Mouse (Mus musculus) large intestine, adult 2 months (tissue): ENCODE data around the gene Gcc2. TPM values are rescaled to one million over a fixed set of nuclear protein-coding genes. Genes with fewer than 3 reads are reported as not detected.
A peak's percentile ranks its signal among the peaks of the same experiment; 100 is the strongest.
"Not testable (repeated sequence)": the region's sequence is repeated elsewhere in the genome, so short reads cannot be mapped to it uniquely, and the experiment has no call there.

Source experiments
- DNase-seq: peaks from one replicate; pipeline ENCODE4 v3.0.0-alpha.2; 2012; ENCODE audit warnings: low read depth, low spot score
- WGBS: fragments of 180-500 bp; shearing (Covaris S2); methylation state at CpG from one replicate; pipeline ENCODE4 v1.1.7; 2018; 5-methylcytosine and 5-hydroxymethylcytosine counted together
- polyA plus RNA-seq: library from polyadenylated mRNA; depleted of rRNA; stranded (reverse); fragments of >200 nt; gene quantifications from 2 replicates; pipeline ENCODE4 v1.2.3, GENCODE M21; 2012

Gcc2 gene
- polyA plus RNA-seq, 1 experiment: 20.6 TPM

DNA sequence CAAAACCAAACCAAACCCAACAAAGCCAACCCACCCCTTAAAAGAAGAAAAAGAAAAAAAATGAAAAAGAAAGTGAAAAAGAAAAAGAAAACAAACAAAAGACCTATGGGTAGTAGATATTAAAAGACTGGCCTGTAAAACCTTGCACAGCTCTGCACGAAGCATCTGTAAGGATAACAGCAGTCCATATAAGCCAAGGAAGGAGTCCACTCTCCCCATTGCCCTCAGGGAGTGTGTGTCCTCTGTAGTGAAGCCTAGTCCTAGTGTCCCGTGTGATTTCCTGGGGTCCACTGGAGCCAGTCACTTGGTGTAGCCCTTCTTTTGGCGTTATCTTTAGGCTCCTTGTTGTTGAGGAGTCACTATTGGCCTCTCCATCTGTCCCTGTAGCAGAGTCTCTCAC lies 25.3 kb upstream of the Gcc2 start:
- WGBS: 55% methylated on average over 3 of the region's 3 CpGs
- not testable (repeated sequence) for DNase-seq

DNA sequence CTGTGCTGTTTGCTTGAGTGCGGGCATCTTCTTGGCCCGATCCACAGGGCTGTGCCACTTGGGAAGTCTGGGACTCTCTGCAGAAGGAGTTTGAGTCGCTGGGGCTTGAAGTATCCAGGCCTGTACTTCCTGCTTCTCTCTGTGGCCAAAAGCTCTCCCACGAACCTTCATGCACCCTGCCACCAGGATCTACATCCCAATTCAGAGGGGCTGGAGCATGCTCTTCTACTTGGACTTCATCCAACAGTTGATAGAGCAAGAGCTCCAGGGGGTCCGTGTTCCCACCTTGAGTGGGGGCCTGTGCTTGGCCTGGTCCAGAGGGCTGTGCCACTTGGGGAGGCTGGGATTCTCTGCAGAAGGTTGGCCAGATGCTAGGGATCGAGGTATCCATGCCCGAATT lies 24.2 kb upstream of the Gcc2 start:
- WGBS: 81% methylated on average over 5 of the region's 7 CpGs
- not testable (repeated sequence) for DNase-seq

DNA sequence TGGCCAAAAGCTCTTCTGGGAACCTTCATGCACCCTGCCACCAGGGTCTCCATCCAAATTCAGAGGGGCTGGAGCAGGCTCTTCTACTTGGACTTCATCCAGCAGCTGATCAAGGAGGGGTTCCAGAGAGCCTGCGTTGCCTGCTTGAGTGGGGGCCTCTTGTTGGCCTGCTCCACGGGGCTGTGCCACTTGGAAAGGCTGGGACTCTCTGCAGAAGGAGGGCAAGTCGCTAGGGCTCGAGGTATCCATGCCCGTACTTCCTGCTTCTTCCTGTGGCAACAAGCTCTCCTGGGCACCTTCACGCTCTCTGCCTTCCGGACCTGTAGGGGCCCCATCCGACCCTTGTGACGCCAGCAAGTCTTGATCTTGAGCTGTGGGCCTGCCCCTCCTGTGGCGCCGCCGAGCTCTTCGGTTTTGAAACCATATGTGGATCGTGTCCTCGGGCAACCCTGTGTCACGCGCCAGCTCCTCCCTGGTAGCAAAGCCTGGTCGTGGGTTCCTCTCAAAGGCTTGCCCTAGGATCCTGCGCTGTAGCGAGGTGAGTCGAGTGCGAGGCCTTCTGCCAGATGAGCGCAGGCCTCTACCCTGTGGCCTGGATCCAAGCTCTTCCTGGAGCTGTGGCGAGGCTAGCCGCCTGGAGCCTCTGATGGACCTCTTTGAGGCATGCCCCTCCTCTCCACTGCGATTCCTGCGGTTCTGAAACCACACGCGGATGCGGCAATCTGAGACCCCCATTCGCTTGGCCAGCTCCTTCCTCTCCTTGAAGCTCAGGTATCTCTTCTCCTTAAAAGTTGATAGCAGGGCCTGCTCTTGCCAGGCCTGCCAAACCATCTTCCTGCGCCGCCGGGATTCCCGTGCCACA lies 23.3 kb upstream of the Gcc2 start:
- WGBS: 89% methylated on average over 35 of the region's 35 CpGs
- not testable (repeated sequence) for DNase-seq

DNA sequence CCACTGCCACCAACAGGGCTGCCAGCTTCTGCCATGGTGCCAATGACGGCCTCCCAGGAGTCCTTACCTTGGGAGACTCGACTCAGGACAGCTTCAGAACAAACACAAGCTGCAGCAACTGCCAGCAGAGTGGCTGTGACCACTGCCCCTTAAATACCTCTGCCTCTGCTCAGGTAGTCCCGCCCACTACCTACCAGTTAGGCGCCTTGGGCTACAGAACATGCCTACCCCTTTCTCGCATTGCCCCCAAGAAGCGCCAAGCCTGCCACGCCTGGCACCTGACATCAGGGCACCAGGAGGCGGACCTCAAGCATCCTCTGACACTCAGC lies 22.7 kb upstream of the Gcc2 start, which contains the start of gene Duxf3:
Gene Duxf3, minus strand, starts transcription at position 35 of the 329 bp plus-strand sequence.
- DNase-seq: not testable (repeated sequence)

DNA sequence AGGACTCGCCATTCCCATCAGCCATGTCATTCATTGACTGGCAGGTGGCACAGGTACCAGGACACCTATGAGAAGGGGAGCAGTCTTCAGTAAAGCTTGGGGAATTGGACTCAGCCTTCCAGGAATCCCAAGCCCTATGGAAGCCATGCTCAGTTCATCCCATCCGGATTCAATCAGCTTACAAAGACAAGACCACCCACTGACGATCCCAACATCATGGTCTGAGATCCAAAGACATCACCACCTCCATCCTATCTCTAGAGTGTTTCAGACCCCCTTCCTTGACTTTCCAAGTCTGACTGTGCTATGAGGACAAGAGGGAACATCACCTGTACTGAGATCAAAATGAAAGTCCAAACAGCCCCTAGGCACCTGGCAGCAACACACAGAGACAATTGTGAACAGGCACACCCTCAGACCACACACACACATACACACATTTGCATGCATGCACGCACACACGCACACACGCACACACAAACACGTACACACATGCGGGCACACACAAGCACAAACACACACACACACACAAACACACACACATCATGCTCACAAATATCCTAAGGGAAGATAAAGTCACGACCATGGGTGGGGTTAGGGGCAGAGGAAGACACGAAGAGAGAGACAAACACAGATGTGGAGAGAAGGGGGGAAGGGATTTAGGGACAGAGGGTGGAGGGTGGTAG lies 22.1 kb upstream of the Gcc2 start:
- not testable (repeated sequence) for DNase-seq
- WGBS: 77% methylated on average over 10 of the region's 10 CpGs

More for the DNA sequence above, 22.7 kb upstream of the Gcc2 start, which contains the start of gene Duxf3:
- WGBS: 75% methylated on average over 6 of the region's 8 CpGs

DNA sequence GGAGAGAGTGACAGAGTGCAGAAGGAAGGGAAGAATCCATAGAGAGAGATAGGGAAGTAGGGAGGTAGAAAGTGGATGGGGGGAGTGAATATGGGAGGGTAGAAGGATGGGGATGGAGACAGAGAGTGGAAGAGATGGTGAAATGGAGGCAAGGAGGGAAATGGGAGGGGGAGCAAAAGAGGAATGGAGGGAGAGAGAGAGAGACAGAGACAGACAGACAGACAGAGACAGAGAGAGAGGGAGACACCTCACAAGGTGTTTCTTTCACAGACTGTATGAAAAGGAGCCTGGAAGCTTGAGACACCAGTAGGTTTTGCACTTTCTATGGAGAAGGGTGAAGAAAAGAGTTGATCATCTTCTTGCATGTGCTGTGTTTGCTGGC lies 21.6 kb upstream of the Gcc2 start:
- not testable (repeated sequence) for DNase-seq

DNA sequence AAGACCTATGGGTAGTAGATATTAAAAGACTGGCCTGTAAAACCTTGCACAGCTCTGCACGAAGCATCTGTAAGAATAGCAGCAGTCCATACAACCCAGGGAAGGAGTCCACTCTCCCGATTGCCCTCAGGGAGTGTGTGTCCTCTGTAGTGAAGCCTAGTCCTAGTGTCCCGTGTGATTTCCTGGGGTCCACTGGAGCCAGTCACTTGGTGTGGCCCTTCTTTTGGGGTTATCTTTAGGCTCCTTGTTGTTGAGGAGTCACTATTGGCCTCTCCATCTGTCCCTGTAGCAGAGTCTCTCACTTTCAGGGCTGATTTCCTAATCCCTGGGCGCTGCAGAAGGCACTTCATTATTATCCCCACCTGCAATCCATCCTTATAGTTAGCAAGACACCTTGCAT lies 20.3 kb upstream of the Gcc2 start:
- 85% methylated on average over 4 of the region's 4 CpGs for WGBS
- DNase-seq: not testable (repeated sequence)

DNA sequence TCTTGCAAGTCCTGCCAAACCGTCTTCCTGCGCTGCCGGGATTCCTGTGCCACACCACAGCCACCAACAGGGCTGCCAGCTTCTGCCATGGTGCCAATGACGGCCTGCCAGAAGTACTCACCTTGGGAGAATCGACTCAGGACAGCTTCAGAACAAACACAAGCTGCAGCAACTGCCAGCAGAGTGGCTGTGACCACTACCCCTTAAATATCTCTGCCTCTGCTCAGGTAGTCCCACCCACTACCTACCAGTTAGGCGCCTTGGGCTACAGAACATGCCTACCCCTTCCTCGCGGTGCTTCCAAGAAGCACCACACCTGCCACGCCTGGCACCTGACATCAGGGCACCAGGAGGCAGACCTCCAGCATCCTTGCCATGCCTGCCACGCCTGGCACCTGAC lies 18.7 kb upstream of the Gcc2 start, which contains the start of gene Gm4981:
Gene Gm4981, minus strand, starts transcription at position 89 of the 400 bp plus-strand sequence.
- DNase-seq: no peak
- WGBS: 87% methylated on average over 10 of the region's 10 CpGs

DNA sequence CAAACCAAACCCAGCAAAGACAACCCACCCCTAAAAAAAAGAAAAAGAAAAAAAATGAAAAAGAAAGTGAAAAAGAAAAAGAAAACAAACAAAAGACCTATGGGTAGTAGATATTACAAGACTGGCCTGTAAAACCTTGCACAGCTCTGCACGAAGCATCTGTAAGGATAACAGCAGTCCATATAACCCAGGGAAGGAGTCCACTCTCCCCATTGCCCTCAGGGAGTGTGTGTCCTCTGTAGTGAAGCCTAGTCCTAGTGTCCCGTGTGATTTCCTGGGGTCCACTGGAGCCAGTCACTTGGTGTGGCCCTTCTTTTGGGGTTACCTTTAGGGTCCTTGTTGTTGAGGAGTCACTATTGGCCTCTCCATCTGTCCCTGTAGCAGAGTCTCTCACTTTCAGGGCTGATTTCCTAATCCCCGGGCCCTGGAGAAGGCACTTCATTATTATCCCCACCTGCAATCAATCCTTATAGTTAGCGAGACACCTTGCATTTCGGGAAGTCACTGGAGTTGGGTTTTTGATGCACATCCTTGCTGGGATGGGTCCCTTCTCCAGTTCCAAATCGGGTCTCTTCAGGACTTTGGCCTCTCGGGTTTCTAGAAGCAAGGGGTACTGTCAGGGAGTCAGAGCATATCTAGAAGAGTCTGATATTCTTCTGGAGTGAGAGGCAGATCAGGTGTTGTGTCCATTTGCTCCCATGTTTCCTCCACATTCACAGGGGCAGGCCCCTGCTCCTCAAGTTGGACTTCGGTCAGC lies 16.1 kb upstream of the Gcc2 start:
- not testable (repeated sequence) for DNase-seq
- WGBS: 85% methylated on average over 8 of the region's 8 CpGs

DNA sequence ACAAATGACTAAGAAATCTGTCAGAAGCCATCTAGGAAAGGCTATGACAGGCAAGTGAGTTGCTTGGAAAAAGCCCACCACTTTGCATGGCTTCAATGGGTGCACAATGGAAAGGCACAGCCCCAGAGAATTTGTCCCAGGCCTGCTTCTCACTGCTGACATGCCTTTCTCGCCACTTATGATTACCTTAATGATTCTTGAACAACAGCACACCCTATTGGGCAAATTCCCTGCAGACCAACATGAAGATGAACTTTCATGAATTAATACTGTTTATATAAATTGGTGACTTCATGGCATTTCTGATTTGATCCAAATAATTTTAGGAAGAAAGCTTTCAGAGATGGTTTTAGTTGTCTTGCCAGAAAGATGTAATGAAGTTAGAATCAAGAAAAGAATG lies 5.8 kb upstream of the Gcc2 start:
- WGBS: 51% methylated on average over 1 of the region's 1 CpGs
- no peak for DNase-seq

DNA sequence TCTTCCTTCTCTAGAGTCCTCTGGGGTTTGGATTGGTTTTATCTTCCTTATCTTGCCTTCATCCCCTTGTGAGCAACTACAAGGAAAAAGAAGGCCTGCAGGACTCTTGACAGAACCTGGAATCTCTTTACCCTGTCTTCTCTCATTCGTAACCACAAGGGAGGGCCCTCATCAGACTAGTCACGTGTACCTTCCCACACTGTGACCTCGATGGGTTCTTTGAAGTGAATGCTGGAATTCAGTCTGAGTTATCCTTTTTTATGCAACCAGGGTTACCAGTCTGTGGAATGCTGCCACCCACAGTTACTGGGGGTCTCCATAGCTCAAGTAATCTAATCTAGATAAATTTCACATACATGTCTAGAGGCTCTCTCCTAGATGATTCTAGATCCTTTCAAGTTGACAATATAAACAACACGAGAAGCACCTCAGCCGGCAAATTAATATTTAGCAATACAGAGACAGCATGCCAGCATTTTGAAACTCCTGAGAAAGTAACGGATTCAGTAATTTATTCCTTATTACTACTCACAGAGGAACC lies 592 bp upstream of the Gcc2 start:
- 23% methylated on average over 6 of the region's 6 CpGs for WGBS
- DNase-seq: no peak

DNA sequence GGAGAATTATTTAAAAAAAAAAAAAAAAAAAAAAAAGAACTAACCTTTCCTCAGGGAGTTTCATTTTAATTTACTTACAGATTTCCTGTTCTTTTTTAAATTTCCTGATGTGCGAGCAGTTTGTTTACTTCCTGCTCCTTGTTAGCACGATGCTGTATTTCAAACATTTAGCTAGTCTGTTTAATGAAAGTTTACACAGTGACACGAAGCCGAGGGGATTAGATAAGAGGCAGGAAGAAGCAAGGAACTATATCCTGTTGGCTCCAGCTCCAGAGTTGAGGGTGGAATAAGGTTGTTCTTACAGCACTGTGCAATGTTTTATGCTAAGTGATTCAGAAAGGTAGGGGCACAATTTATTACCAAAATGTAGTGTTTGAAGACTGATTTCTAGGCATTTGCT lies 657 bp downstream of the Gcc2 start:
- peak; percentile 51 for DNase-seq
- WGBS: under 1% methylated on average over 4 of the region's 4 CpGs

DNA sequence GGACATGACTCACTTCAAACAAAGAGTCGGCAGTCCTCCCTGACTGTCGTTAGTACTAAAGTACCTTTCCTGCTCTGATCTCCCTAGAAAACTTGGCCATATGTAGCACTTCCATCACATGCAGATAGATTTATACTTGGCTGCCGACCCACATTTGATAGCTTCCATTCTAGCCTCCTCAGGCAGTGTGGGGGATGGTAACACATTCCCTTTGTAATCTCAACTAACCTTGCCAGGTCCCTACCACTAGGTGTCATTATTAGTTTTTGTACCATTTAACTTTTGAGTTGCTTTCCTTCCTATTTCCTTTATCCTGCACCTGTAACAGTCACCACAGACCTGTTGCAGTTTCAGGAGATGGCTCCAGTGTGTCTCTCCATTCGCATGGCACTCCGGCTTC lies 3.2 kb downstream of the Gcc2 start:
- no peak for DNase-seq

DNA sequence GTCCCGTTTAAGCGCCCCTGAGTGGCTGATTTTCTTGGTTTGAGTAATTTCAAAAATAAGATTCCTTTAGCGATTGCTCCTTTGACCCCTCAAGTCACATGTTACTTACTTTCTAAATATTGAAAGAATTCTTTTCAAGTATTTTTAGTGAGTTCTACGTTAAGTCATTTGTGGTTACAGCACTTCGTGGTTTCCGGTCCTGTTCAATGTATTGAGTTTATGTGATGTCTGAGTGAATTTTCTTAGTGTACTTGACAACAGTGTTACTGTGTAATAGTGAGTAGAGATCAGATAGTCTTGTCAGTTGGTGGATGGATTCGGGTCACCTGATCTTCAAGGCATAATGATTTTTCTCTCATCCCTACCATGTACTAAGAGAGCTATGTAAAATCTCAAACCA lies 26.9 kb downstream of the Gcc2 start:
- 89% methylated on average over 7 of the region's 7 CpGs for WGBS
- no peak for DNase-seq

More for the DNA sequence above, 3.2 kb downstream of the Gcc2 start:
- WGBS: 39% methylated on average over 5 of the region's 5 CpGs

DNA sequence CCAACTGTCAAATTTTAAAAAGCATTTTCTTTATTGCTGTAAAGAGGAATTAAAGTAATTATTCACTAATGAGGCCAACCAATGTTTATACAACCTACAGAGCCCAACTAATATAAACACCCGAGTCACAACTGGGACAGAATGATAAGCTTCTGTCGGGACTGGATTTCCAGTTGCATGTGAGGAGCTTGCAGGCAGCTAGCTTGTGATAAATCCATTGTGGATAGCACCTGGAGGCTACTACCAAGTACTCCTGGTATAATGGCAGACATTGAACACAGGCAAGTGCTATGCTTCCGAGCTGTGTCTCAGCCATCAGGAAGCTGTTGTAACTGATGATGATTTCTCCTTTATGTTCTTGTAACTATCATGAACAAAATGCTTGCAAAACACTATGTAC lies 35.4 kb downstream of the Gcc2 start:
- 82% methylated on average over 3 of the region's 3 CpGs for WGBS
- DNase-seq: no peak

DNA sequence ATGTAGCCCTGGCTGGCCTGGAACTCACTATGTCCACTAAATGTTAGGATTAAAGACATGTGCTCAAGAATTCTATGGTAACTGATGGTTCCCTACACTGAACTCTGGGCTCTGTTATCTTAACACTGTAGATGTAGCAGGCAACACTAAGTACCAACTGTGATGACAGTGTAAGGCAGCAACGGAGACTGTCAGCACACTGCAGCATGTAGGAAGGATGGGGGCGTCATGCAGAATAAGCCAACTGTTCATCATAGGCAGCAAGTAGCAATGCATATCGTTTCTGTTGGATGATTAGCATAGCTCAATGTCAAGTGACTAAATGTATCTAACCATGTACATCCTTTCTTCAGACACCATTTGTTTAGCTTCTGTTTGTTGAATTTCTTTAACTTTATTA lies 38.9 kb downstream of the Gcc2 start:
- 94% methylated on average over 3 of the region's 3 CpGs for WGBS

DNA sequence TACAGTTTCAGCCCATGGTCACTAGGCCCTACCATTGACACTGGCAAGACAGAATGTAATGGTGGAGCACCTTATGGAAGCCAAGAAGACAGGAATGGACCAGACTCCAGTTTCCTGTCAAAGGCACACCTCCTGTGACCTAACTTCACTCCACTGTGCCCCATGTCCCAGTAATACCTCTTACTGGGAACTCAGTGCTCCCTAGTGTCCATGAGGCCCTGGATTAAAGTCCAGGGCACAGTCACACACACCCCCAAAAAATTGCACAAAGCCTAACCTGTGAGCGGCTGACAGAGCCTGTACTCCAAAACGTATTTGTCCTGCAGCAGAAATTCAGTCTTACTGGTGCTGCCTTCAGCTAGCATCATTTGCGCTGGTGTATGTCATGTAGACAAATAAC lies 40.3 kb downstream of the Gcc2 start:
- no peak for DNase-seq

More for the DNA sequence above, 38.9 kb downstream of the Gcc2 start:
- DNase-seq: no peak

DNA sequence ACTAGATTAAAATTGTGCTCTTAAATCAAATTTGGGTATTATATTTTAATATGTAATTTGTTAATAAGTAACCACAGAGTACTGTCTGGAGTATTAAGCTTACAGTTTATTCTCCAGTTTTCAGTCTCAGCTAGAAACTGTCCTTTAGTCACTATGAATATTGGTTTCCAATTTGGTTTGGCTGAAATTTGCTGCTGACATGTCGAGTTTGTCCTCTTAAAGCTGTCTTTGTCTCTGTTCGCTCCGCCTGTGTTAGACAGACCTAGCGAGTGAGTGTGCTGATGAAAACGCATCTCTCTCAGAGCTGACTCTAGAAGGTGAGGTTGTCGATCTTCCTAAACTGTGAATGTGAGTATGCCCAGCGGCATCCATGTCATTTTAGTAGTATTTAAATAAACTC lies 49.7 kb downstream of the Gcc2 start:
- no peak for DNase-seq
- WGBS: 94% methylated on average over 7 of the region's 7 CpGs

More for the DNA sequence above, 40.3 kb downstream of the Gcc2 start:
- 95% methylated on average over 3 of the region's 3 CpGs for WGBS

DNA sequence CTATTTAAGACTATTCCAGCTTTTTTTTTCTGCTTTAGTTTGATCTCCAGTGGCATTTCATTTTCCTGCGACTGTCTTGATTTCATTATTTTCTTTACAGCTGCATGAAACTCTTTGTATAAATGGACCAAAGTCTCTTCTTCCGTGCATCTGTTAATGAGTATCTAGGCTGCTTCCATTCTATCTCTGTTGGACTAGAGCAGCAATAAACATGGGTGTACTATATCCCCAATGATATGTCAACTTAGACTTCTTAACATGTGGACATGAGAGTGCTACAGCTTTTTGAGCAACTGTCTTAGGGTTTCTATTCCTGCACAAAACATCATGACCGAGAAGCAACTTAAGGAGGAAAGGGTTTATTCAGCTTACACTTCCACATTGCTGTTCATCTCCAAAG lies 51.6 kb downstream of the Gcc2 start:
- no peak for DNase-seq
- 53% methylated on average over 3 of the region's 3 CpGs for WGBS

DNA sequence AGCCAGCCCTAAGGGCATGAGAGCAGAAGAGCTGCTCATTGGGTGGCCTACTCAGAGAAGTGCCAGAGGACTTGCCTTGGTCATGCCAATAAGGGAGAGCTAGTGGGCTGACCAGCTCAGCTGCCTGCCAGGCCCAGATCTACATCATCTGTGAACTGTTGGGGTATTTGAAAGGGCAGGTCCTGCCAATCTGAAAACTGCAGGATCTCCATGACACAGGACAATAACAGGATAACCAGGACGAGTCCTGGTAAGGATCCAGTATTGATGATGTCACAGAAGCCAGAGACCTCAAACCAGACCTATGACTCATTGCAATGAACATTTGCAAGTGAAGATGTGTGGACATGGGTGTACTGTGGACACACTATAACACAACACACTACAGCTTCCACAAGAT lies 55.5 kb downstream of the Gcc2 start:
- no peak for DNase-seq
- WGBS: 54% methylated on average over 1 of the region's 1 CpGs
